8 mouse cellular contexts compared by ENCODE assay signal in the genomic region with DNA sequence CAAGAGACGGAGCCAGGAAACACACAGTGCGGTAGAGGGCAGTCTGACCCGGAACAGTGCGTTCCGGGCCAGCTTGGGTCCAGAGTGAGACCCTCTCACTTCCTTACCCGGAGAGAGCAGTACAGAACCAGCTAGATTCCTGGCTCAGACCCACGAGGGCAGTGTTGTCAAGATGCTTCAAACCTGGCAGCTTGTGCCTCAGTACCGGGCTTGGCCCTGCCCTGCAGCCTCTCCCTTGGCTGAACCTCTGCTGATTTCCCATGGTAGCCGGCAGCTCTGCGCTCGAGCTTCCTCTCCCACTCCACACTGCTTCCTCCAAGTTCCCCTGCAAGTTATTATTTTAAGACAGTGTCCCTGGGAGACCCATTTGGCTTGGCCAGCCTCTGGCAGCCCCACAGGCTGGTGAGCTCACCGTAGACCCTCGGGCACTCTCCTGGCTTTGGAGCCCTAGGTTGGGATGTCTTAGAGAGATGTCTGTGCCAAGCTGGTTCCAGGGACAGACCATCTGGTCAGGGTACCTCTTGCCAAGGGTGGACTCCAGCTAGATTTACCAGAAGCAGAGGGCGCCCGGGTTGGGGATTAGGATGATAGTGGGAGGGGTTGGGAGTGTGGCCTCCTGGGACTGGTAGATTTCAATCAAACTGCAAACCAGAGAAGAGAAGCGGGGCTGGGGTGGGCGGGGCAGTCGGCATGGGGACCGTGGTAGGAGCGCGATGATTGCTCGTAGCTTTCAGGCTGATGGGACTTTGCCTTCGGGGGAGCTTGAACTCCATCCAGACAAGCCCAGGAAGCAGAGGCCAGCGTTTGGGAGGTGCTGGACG. TPM values are rescaled to one million over a fixed set of nuclear protein-coding genes. Genes with fewer than 3 reads are reported as not detected.
A peak's percentile ranks its signal among the peaks of the same experiment; 100 is the strongest.
DNase-seq lines count a peak whose midpoint lies in the region; ATAC-seq and TF ChIP-seq lines count a peak whose summit lies in the region.
"Had no signal": no experiment of that assay in that cellular context is flagged by ENCODE, and none has a peak within 500 bp of the region (broad histone marks: within the 10 kb centered on the region; RNA-seq: fewer than 3 reads in every experiment).

No protein-coding gene starts in this region.

- no peaks in the 10 kb centered on the region for H3K36me3 ChIP-seq in ES-E14 (ENCODE audit: control insufficient read depth, insufficient read depth, low read length, poor library complexity, severe bottlenecking)
- H3K36me3 ChIP-seq in forebrain, postnatal 0 days (ENCODE audit: insufficient read depth), result no peaks in the 10 kb centered on the region
- H3K36me3 ChIP-seq in hindbrain, embryonic 13.5 days, result no peaks in the 10 kb centered on the region
- no peaks in the 10 kb centered on the region for H3K36me3 ChIP-seq in liver, embryonic 13.5 days

- H3K27me3 ChIP-seq in forebrain, postnatal 0 days (ENCODE audit: insufficient read depth, low read length), result no peaks in the 10 kb centered on the region
- H3K27me3 ChIP-seq in hindbrain, embryonic 13.5 days, result peaks cover 7% of the 10 kb centered on the region; the same call in 1 of the 2 replicates
- H3K27me3 ChIP-seq in liver, embryonic 13.5 days, result peaks cover 7% of the 10 kb centered on the region; the same call in 1 of the 2 replicates

- no peaks in the 10 kb centered on the region for H3K9me3 ChIP-seq in ES-E14 (ENCODE audit: control insufficient read depth, insufficient read depth, low read depth, low read length)
- H3K9me3 ChIP-seq in forebrain, postnatal 0 days (ENCODE audit: low read length), result no peaks in the 10 kb centered on the region
- no peaks in the 10 kb centered on the region for H3K9me3 ChIP-seq in hindbrain, embryonic 13.5 days
- H3K9me3 ChIP-seq in liver, embryonic 13.5 days (replicated peaks), result no peaks in the 10 kb centered on the region

- peak overlapping the region; percentile 26; the same call in 1 of the 2 replicates for H3K9ac ChIP-seq in ES-E14 (ENCODE audit: insufficient read depth, low read depth, low read length, poor library complexity, severe bottlenecking)
- no peak overlapping the region for H3K9ac ChIP-seq in forebrain, postnatal 0 days
- H3K9ac ChIP-seq in hindbrain, embryonic 13.5 days, result no peak overlapping the region
- no peak overlapping the region for H3K9ac ChIP-seq in liver, embryonic 13.5 days

- no peak overlapping the region for H3K27ac ChIP-seq in ES-E14 (ENCODE audit: insufficient read depth, low read depth, low read length, poor library complexity, severe bottlenecking)
- no peak overlapping the region for H3K27ac ChIP-seq in forebrain, postnatal 0 days (ENCODE audit: low read depth, low read length)
- H3K27ac ChIP-seq in hindbrain, embryonic 13.5 days, result 0 out of 2 replicates have a peak overlapping the region, but pooled peaks have one; percentile 12
- no peak overlapping the region for H3K27ac ChIP-seq in liver, embryonic 13.5 days

- H3K4me1 ChIP-seq in ES-E14 (ENCODE audit: control insufficient read depth in 2 of 2, insufficient read depth in 2 of 2, low read length in 2 of 2, poor library complexity in 1 of 2), result peaks cover 7 to 16% of the 10 kb centered on the region in 2 experiments; a peak in 3 of 4 replicates
- H3K4me1 ChIP-seq in forebrain, postnatal 0 days (ENCODE audit: insufficient read depth), result 0 out of 2 replicates have a peak, but pooled peaks cover under 1% of the 10 kb centered on the region
- peaks cover 17% of the 10 kb centered on the region for H3K4me1 ChIP-seq in hindbrain, embryonic 13.5 days (replicated peaks)
- no peaks in the 10 kb centered on the region for H3K4me1 ChIP-seq in liver, embryonic 13.5 days (replicated peaks)

- H3K4me2 ChIP-seq in forebrain, postnatal 0 days (ENCODE audit: low read depth), result peak overlapping the region; percentile 13; the same call in 1 of the 2 replicates
- H3K4me2 ChIP-seq in hindbrain, embryonic 13.5 days, result peak overlapping the region; percentile 25; the same call in 1 of the 2 replicates
- H3K4me2 ChIP-seq in liver, embryonic 13.5 days, result peak overlapping the region; percentile 12; the same call in 1 of the 2 replicates

- peak; percentile 91 for ATAC-seq in cerebellum, adult (ENCODE audit: insufficient number of reproducible peaks, low FRiP score, low TSS enrichment)
- peak; percentile 68 for ATAC-seq in forebrain, postnatal 0 days
- ATAC-seq in hindbrain, embryonic 13.5 days (ENCODE audit: low FRiP score), result peak; percentile 68
- ATAC-seq in liver, embryonic 13.5 days (ENCODE audit: low read depth), result no peak

- peak; percentile 50 for DNase-seq in ES-E14 (ENCODE audit: low read depth, low spot score)
- DNase-seq in forebrain, postnatal 0 days, result peak; percentile 41
- no peak for DNase-seq in liver, embryonic 13.5 days
- no peak for DNase-seq in T-cell, adult 2 months (ENCODE audit: low spot score)
- DNase-seq in right cerebral cortex, postnatal 14 days, result no peak

- peak; percentile 32; the same call in 1 of the 2 replicates for TF ChIP-seq CTCF in forebrain, postnatal 0 days (IDR thresholded peaks at IDR 0.05; ENCODE audit: low read depth)

- peak overlapping the region; percentile 50 to 57 for H3K4me3 ChIP-seq in ES-E14 (ENCODE audit: insufficient read depth in 1 of 2, low read depth in 1 of 2, low read length in 2 of 2, poor library complexity in 1 of 2, severe bottlenecking in 1 of 2)
- H3K4me3 ChIP-seq in forebrain, postnatal 0 days (ENCODE audit: low read depth, low read length), result no peak overlapping the region
- no peak overlapping the region for H3K4me3 ChIP-seq in hindbrain, embryonic 13.5 days
- H3K4me3 ChIP-seq in liver, embryonic 13.5 days (replicated peaks), result no peak overlapping the region

- in situ Hi-C loops in ES-E14 (cut with MboI; ENCODE audit: low sequenced_read_pairs in 2 of 2, unreplicated experiment in 2 of 2), result no loop called here

- 17% methylated on average over 25 of the region's 25 CpGs for WGBS in forebrain, postnatal 0 days
- 19% methylated on average over 25 of the region's 25 CpGs for WGBS in hindbrain, embryonic 13.5 days
- WGBS in liver, embryonic 13.5 days (ENCODE audit: insufficient replicate concordance), result 14% methylated on average over 25 of the region's 25 CpGs

TF ChIP-seq in ES-E14, 5 proteins besides CTCF, POLR2A, EP300 and RAD21:
- TF ChIP-seq ZNF384 (IDR thresholded peaks at IDR 0.05; ENCODE audit: low read depth, low read length), result no peak
- no peak for TF ChIP-seq MAFK (IDR thresholded peaks at IDR 0.05; ENCODE audit: insufficient read depth, low read depth, low read length)

RNA-seq across cellular contexts. Expression of a gene that starts 35.1 kb away (rescaled TPM):
- total RNA-seq in ES-E14 (2012; rRNA removed), result 9.8 and 10.4 TPM in 2 replicates
- total RNA-seq in forebrain, postnatal 0 days (2014; rRNA removed), result 26.5 and 28.3 TPM in 2 replicates
- polyA plus RNA-seq in forebrain, postnatal 0 days (2015; fragmentation: Nextera tagmentation; extraction: Ambion mirVana), result 44.2 and 61.1 TPM in 2 replicates
- 50.4 and 54.0 TPM in 2 replicates for polyA plus RNA-seq in hindbrain, embryonic 13.5 days (2015; fragmentation: Nextera tagmentation; extraction: Ambion mirVana)
- polyA plus RNA-seq in liver, embryonic 13.5 days (2015; fragmentation: Nextera tagmentation; extraction: Ambion mirVana), result 1.5 and 2.0 TPM in 2 replicates

RNA-seq across cellular contexts. Expression of a gene that starts 40.5 kb away (rescaled TPM):
- total RNA-seq in ES-E14 (2012; rRNA removed), result 0.37 and 0.54 TPM in 2 replicates
- not detected in 2 replicates for total RNA-seq in forebrain, postnatal 0 days (2014; rRNA removed)
- not detected in 2 replicates for polyA plus RNA-seq in forebrain, postnatal 0 days (2015; fragmentation: Nextera tagmentation; extraction: Ambion mirVana)
- polyA plus RNA-seq in hindbrain, embryonic 13.5 days (2015; fragmentation: Nextera tagmentation; extraction: Ambion mirVana), result not detected in 2 replicates
- polyA plus RNA-seq in liver, embryonic 13.5 days (2015; fragmentation: Nextera tagmentation; extraction: Ambion mirVana), result not detected in 2 replicates
- total RNA-seq: common myeloid progenitor, adult 5-6 weeks had no signal

RNA-seq across cellular contexts. Expression of a gene that starts 57.9 kb away (rescaled TPM):
- total RNA-seq in ES-E14 (2012; rRNA removed), result 0.16 TPM in 1 of 2 replicates, not detected in the other
- 32.7 and 38.1 TPM in 2 replicates for total RNA-seq in forebrain, postnatal 0 days (2014; rRNA removed)
- polyA plus RNA-seq in forebrain, postnatal 0 days (2015; fragmentation: Nextera tagmentation; extraction: Ambion mirVana), result 122 and 137 TPM in 2 replicates
- 18.7 and 20.8 TPM in 2 replicates for polyA plus RNA-seq in hindbrain, embryonic 13.5 days (2015; fragmentation: Nextera tagmentation; extraction: Ambion mirVana)
- not detected in 2 replicates for polyA plus RNA-seq in liver, embryonic 13.5 days (2015; fragmentation: Nextera tagmentation; extraction: Ambion mirVana)
- total RNA-seq: common myeloid progenitor, adult 5-6 weeks had no signal

Comparison
In these comparisons a context has a peak if more than half of its experiments do, and no peak if none do; other contexts are left out.
1. DNase-seq: peak in ES-E14 (single experiment) and forebrain, postnatal 0 days (single experiment); none in liver, embryonic 13.5 days (single experiment), T-cell, adult 2 months (single experiment) and right cerebral cortex, postnatal 14 days (single experiment).
2. H3K4me3 ChIP-seq: peak in ES-E14 (2 of 2); none in forebrain, postnatal 0 days (single experiment), hindbrain, embryonic 13.5 days (single experiment) and liver, embryonic 13.5 days (single experiment).
3. RNA of a gene that starts 35.1 kb away (polyA plus RNA-seq): 44.2 to 61.1 TPM in forebrain, postnatal 0 days and 50.4 to 54.0 TPM in hindbrain, embryonic 13.5 days; 1.5 to 2.0 TPM in liver, embryonic 13.5 days; every median in the first group is over 10 times any median in the second.
4. RNA of a gene that starts 57.9 kb away (polyA plus RNA-seq): 122 to 137 TPM in forebrain, postnatal 0 days and 18.7 to 20.8 TPM in hindbrain, embryonic 13.5 days; not detected in liver, embryonic 13.5 days; every median in the first group is over 10 times any median in the second.
5. Peak in every context shown above with its lines, with median percentiles within 50 percentile points of each other: H3K4me2 ChIP-seq.